Mouse (Mus musculus) heart, embryonic 11.5 days (tissue): ENCODE measurements around the gene Crtac1. TPM values are rescaled to one million over a fixed set of nuclear protein-coding genes. Genes with fewer than 3 reads are reported as not detected.

Experiments used
- ATAC-seq: fragments of 200-750 bp; cut with Nextera tagmentation; replicated peaks from 2 replicates; pipeline ENCODE4 v1.8.0; 2017; ENCODE audit warnings: moderate library complexity; ENCODE audit not compliant: insufficient number of reproducible peaks, low FRiP score, low TSS enrichment
- H3K27ac ChIP-seq: fragments of 300-500 bp; sonication (generic); 2 replicates; pipeline ENCODE4 v1.5.1; 2014; ENCODE audit warnings: mild to moderate bottlenecking, low read depth, low read length
- H3K27me3 ChIP-seq: fragments of 300-500 bp; sonication (generic); 2 replicates; pipeline ENCODE4 v1.6.1; 2014; ENCODE audit warnings: mild to moderate bottlenecking, low read length, mixed read lengths; ENCODE audit not compliant: control insufficient read depth, insufficient read depth
- H3K36me3 ChIP-seq: fragments of 300-500 bp; sonication (generic); 2 replicates; pipeline ENCODE4 v1.6.1; 2014; ENCODE audit warnings: mild to moderate bottlenecking, low read length, moderate library complexity, mixed read lengths; ENCODE audit not compliant: control insufficient read depth, insufficient read depth
- H3K4me1 ChIP-seq: fragments of 300-500 bp; sonication (generic); 2 replicates; pipeline ENCODE4 v1.6.1; 2014; ENCODE audit warnings: low read length; ENCODE audit not compliant: control insufficient read depth, insufficient read depth
- H3K4me2 ChIP-seq: fragments of 300-500 bp; sonication (generic); 2 replicates; pipeline ENCODE4 v1.6.1; 2014; ENCODE audit warnings: mild to moderate bottlenecking, moderate library complexity
- H3K4me3 ChIP-seq: fragments of 300-500 bp; sonication (generic); 2 replicates; pipeline ENCODE4 v1.5.1; 2014; ENCODE audit warnings: low read depth, low read length
- H3K9ac ChIP-seq: fragments of 300-500 bp; sonication (generic); 2 replicates; pipeline ENCODE4 v1.6.1; 2014; ENCODE audit warnings: mild to moderate bottlenecking, low read depth, low read length, moderate library complexity
- H3K9me3 ChIP-seq: fragments of 300-500 bp; sonication (generic); replicated peaks from 2 replicates; pipeline ENCODE4 v1.6.1; 2016; ENCODE audit warnings: low read length; ENCODE audit not compliant: control insufficient read depth
- WGBS: fragments of 180-500 bp; shearing (Covaris S2); extraction: QIAGEN DNeasy Blood & Tissue Kit; methylation state at CpG from one replicate; pipeline ENCODE4 v1.1.7; 2014; ENCODE audit not compliant: insufficient replicate concordance; 5-methylcytosine and 5-hydroxymethylcytosine counted together
- polyA plus RNA-seq: library from polyadenylated mRNA; unstranded; fragments of >200 nt; fragmentation: Nextera tagmentation; extraction: Ambion mirVana; gene quantifications from 2 replicates; pipeline ENCODE4 v1.2.1, GENCODE M21; 2014

Crtac1 gene
- polyA plus RNA-seq, 1 experiment from 2014 or later, result 0.23 TPM

DNA sequence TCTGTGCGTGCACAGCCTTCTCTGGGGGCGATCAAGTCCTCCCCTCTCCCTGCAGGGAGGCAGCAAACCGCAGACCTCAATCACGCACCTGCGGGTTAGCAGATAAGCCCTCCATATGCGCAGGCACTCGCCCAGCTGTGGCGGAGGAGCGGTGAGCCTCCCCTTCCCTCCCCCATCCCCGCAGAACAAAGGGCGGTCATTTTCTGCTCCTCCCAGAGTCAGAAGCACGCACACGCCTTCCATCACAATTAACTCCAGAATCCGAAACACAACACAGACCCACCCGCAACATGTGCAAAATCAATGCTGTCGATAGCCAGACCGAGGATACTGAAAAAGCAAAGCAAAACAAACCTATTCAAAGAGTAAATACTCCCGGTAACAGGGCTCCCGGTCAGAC is 22.4 kb downstream of the Crtac1 start:
- H3K4me2 ChIP-seq, result 0 out of 2 replicates have a peak overlapping the region, but pooled peaks have one; percentile 18
- no peaks in the 10 kb centered on the region for H3K9me3 ChIP-seq
- H3K4me3 ChIP-seq, result no peak overlapping the region
- 2% methylated on average over 19 of the region's 19 CpGs for WGBS
- H3K27ac ChIP-seq, result no peak overlapping the region
- H3K9ac ChIP-seq, result no peak overlapping the region
- H3K27me3 ChIP-seq, result peaks cover 55% of the 10 kb centered on the region
- H3K4me1 ChIP-seq, result peaks cover 4% of the 10 kb centered on the region; the same call in 1 of the 2 replicates
- no peak for ATAC-seq
- no peaks in the 10 kb centered on the region for H3K36me3 ChIP-seq

DNA sequence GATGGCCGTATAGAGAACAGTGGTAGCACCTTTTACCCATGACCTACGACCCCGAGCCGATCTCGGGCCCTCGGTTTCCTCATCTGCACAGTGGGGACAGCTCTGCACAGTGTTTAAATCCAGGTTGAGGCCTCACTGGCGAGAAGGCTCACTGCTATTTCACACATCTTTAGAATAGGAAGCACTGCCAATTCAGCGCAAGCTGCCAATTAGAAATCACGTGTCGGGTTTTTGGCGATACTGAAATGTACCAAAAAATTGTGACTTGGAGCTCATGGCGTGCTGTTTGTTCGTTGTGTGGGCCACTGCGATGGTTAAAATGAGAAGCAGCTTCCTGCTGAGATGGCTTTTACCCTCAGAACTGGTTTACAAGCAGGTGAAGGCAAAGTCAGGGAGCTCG is 27.2 kb downstream of the Crtac1 start:
- H3K9me3 ChIP-seq, result no peaks in the 10 kb centered on the region
- WGBS, result 80% methylated on average over 15 of the region's 15 CpGs
- H3K36me3 ChIP-seq, result no peaks in the 10 kb centered on the region
- no peak overlapping the region for H3K27ac ChIP-seq
- no peak overlapping the region for H3K4me3 ChIP-seq
- H3K4me2 ChIP-seq, result no peak overlapping the region
- no peak overlapping the region for H3K9ac ChIP-seq
- no peak for ATAC-seq
- peaks cover 4% of the 10 kb centered on the region; the same call in 1 of the 2 replicates for H3K4me1 ChIP-seq
- peaks cover 18% of the 10 kb centered on the region for H3K27me3 ChIP-seq

DNA sequence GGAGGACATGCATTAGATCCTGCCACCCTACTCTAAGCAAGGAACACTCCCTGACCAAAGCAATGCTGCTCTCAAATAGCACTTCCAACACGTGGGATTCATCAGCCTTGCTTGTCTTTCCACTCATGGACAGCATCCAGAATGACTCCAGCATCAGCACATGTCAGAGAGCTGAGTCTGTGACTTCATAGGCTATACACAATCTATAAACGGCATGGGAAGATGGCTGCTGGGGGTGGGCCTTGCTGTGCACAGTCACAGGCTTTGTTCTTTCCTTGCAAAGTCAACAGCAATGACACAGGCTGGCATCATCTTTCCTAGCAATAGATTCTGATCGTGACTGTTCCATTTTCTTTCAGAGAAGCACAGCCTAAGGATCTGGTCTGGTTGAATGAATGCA is 31.6 kb downstream of the Crtac1 start:
- WGBS, result 60% methylated on average over 3 of the region's 3 CpGs
- Histone ChIP-seq H3K27ac (no peak overlapping the region), H3K4me2 (no peak overlapping the region), H3K36me3 (no peaks in the 10 kb centered on the region), H3K9me3 (no peaks in the 10 kb centered on the region), H3K27me3 (no peaks in the 10 kb centered on the region), H3K9ac (no peak overlapping the region), H3K4me3 (no peak overlapping the region), H3K4me1 (no peaks in the 10 kb centered on the region)
- ATAC-seq, result no peak

DNA sequence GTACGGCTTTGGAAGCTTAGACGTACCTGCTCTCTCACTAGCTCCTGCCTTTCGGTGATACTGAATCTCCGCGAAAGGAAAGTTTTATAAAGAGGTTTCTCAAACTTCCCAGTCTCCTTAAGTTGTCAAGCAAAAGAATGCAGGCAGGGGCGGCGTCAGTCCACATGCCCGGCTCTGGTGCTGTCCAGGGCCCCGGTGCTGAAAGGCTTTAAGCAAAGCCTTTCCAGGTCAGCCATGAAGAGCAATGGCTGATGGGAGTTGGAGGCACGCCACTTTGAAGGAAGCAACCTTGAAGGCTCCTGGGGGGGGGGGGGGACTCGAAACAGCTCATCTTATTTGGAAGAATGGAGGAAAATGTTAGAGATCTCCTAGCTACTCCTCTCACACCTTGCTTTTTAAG is 34.3 kb downstream of the Crtac1 start:
- H3K27ac ChIP-seq, result no peak overlapping the region
- H3K4me1 ChIP-seq, result no peaks in the 10 kb centered on the region
- H3K27me3 ChIP-seq, result 0 out of 2 replicates have a peak, but pooled peaks cover 7% of the 10 kb centered on the region
- no peak overlapping the region for H3K4me2 ChIP-seq
- WGBS, result 19% methylated on average over 11 of the region's 11 CpGs
- no peaks in the 10 kb centered on the region for H3K36me3 ChIP-seq
- no peak for ATAC-seq
- no peak overlapping the region for H3K9ac ChIP-seq
- H3K4me3 ChIP-seq, result no peak overlapping the region
- H3K9me3 ChIP-seq, result no peaks in the 10 kb centered on the region

DNA sequence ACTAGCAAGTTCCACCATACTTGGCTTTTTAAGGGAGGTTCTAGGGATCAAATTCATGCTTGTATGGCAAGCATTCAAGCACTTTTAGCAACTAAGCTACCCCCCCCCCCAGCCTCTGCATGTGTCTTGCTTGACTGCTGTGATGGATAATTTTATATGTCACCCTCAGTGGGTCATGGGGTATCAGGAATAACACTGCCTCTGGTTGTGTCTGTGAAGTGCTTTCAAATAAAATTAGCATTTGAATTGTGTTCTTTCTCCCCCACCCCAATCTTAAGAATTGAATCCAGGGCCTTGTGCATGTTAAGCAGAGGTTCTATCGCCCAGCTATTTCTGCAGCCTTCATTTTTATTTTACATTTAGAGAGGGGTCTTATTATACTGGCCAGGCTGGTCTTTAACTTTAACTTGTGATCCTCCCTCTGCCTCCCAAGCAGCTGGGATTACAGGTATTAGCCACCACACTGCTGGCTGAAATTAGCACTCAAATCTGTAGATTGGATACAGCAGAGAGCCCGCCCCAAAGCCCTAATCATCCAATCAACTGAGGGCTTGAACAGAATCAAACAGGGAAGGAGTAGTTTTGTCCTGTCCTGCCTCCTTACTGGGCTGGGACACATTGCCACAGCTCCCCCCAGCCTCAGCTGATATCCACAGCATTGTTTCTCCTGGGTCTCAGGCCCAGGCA is 36.6 kb downstream of the Crtac1 start:
- H3K4me3 ChIP-seq, result no peak overlapping the region
- no peaks in the 10 kb centered on the region for H3K36me3 ChIP-seq
- H3K27ac ChIP-seq, result no peak overlapping the region
- 63% methylated on average over 2 of the region's 2 CpGs for WGBS
- H3K9ac ChIP-seq, result no peak overlapping the region
- no peaks in the 10 kb centered on the region for H3K4me1 ChIP-seq
- H3K4me2 ChIP-seq, result no peak overlapping the region
- no peaks in the 10 kb centered on the region for H3K9me3 ChIP-seq
- 0 out of 2 replicates have a peak, but pooled peaks cover 7% of the 10 kb centered on the region for H3K27me3 ChIP-seq
- ATAC-seq, result no peak

DNA sequence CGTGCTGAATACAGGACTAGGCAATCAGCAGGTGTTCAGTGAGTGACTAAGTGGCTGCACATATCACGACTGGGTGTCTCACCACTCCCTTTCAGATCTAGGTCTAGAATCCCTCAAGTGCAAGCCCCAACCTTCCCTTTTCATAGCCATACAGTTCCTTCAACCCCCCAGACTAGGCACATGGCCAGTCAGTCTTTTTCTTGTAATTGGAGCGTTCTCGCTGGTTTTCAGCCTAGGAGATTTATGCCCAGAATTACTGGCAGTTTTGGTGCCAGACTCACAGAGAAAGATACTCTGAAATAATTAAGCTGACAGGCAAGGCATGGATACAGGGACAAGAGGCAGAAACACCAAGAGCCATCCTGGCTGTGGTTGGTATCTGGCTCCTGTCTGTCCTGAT is 37.7 kb downstream of the Crtac1 start:
- WGBS, result 75% methylated on average over 4 of the region's 4 CpGs
- H3K36me3 ChIP-seq, result no peaks in the 10 kb centered on the region
- no peak overlapping the region for H3K4me2 ChIP-seq
- no peak for ATAC-seq
- H3K9ac ChIP-seq, result no peak overlapping the region
- H3K4me3 ChIP-seq, result no peak overlapping the region
- H3K9me3 ChIP-seq, result no peaks in the 10 kb centered on the region
- H3K27me3 ChIP-seq, result 0 out of 2 replicates have a peak, but pooled peaks cover 7% of the 10 kb centered on the region
- no peaks in the 10 kb centered on the region for H3K4me1 ChIP-seq
- H3K27ac ChIP-seq, result no peak overlapping the region

DNA sequence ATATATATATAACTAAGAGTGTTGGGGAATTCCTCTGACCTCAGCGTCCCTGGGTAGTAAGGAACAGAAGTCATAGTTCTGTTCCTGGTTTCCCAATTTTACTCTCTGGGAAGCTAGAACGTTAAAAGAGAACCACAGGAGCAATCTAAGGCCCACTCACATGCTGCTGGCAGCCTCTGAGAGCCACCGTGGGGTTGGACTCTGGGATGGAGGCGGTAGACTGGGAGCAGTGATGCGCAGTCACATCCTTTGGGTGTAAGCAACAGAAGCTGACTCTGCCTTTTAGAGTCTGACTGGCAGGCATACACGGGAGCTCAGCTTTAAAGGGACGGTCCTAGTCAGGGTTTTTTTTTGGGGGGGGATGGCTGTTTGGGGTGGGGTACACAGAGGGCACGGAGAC is 39.5 kb downstream of the Crtac1 start:
- Histone ChIP-seq H3K36me3 (no peaks in the 10 kb centered on the region), H3K4me1 (no peaks in the 10 kb centered on the region), H3K4me3 (no peak overlapping the region), H3K27me3 (0 out of 2 replicates have a peak, but pooled peaks cover 7% of the 10 kb centered on the region), H3K9me3 (no peaks in the 10 kb centered on the region), H3K4me2 (no peak overlapping the region), H3K9ac (no peak overlapping the region), H3K27ac (no peak overlapping the region)
- ATAC-seq, result no peak
- WGBS, result 79% methylated on average over 8 of the region's 8 CpGs

DNA sequence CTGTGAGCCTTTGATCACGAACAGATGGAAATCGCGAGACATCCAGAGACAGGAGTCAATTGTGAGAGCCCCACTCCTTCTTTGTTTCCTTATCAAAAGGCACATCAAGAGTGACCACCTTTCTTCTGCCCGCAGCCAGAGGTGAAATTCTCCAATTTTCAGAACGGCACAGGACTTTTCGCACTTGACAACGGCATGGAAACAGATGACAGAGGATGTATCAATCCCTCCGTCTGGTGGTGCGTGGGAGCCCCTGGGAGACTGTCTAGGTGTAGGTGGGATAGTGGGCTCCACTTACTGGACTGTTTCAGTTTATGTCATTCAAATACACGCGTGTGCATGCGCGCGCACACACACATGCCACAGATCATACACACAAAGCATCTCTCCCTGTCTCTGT is 42.0 kb downstream of the Crtac1 start:
- H3K4me2 ChIP-seq, result no peak overlapping the region
- no peaks in the 10 kb centered on the region for H3K9me3 ChIP-seq
- no peak overlapping the region for H3K27ac ChIP-seq
- no peak for ATAC-seq
- peaks cover 15% of the 10 kb centered on the region; the same call in 1 of the 2 replicates for H3K27me3 ChIP-seq
- no peak overlapping the region for H3K4me3 ChIP-seq
- H3K4me1 ChIP-seq, result no peaks in the 10 kb centered on the region
- 87% methylated on average over 14 of the region's 14 CpGs for WGBS
- H3K36me3 ChIP-seq, result no peaks in the 10 kb centered on the region
- no peak overlapping the region for H3K9ac ChIP-seq
